Mouse (Mus musculus): ENCODE results near the gene Abcc3. TPM values are rescaled to one million over a fixed set of nuclear protein-coding genes. Genes with fewer than 3 reads are reported as not detected.

The Abcc3 gene
- total and polyA plus RNA-seq, 2 experiments from 2014 or later: 0.97 to 1.1 TPM

DNA sequence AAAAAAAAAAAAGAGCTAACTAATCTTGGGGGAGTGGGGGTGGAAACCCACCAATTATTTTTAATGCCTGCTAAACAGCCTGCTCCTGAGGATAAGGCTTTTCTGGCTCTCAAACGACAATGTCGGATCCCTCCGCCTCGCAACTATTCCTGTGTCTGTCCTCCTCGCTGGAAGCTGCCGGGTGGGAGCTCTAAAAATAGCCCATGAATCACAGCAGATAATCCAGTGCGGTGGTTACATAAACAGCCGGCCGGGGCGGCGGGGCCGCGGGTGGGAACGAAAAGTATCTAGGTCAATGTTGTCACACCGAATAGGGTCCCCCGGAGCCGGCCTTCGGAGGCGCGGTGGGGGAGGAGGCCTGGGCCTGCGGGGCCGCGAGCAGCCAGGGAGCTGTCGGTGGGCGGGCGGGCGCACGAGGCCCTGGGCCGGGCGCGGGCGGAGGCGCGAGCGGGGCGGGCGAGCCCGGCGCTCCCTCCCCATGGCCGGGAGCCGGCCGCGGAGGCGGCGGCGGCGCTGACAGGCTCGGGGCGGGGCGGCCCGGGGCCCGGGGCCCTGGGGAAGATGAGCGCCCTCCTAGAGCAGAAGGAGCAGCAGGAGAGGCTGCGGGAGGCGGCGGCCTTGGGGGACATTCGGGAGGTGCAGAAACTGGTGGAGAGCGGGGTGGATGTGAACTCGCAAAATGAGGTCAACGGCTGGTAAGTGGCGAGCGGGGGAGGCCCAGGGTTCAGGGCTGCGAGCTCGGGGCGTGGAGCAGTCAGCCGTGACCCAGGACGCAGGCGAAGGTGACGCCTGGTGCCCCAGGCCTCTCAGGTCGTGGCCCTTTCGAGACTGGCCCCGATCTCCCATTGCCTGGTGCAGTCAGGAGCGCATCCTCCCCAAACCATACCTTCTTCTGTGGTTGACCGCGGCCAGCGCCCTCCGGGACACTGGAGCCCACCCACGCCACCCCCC, 64.8 kb downstream of the Abcc3 start, which contains the start of gene Ankrd40:
TSS of gene Ankrd40 (plus strand) at position 309 of the 951 bp plus-strand sequence.
- no peaks in the 10 kb centered on the region for H3K9me3 ChIP-seq (ENCODE audit: low read length)
- H3K4me2 ChIP-seq (ENCODE audit: low read depth): peak within 1 kb of the TSS; percentile 88
- peak within 1 kb of the TSS; percentile 77 for H3K4me3 ChIP-seq (ENCODE audit: low read depth, low read length)
- peaks cover 32% of the 10 kb centered on the region for H3K4me1 ChIP-seq (ENCODE audit: insufficient read depth)
- WGBS: under 1% methylated on average over 73 of the region's 78 CpGs
- DNase-seq (peak; percentile 96), ATAC-seq (peak; percentile 92)
- H3K27ac ChIP-seq (ENCODE audit: low read depth, low read length): peak within 1 kb of the TSS; percentile 99
- no peaks in the 10 kb centered on the region for H3K27me3 ChIP-seq (ENCODE audit: insufficient read depth, low read length)
- H3K9ac ChIP-seq: peak within 1 kb of the TSS; percentile 93
- TF ChIP-seq CTCF (IDR thresholded peaks at IDR 0.05; ENCODE audit: low read depth): no peak
- H3K36me3 ChIP-seq (ENCODE audit: insufficient read depth): no peaks in the 10 kb centered on the region

- H3K4me1 ChIP-seq (ENCODE audit: insufficient read depth): peaks cover 35% of the 10 kb centered on the region
- peak overlapping the region; percentile 99 for H3K27ac ChIP-seq (ENCODE audit: low read depth, low read length)
- TF ChIP-seq CTCF (IDR thresholded peaks at IDR 0.05; ENCODE audit: low read depth): no peak
- H3K27me3 ChIP-seq (ENCODE audit: insufficient read depth, low read length): no peaks in the 10 kb centered on the region
- ATAC-seq (peak; percentile 73), DNase-seq (peak; percentile 70)
- no peaks in the 10 kb centered on the region for H3K36me3 ChIP-seq (ENCODE audit: insufficient read depth)
- peak overlapping the region; percentile 77 for H3K4me3 ChIP-seq (ENCODE audit: low read depth, low read length)
- H3K9ac ChIP-seq: peak overlapping the region; percentile 93
- no peaks in the 10 kb centered on the region for H3K9me3 ChIP-seq (ENCODE audit: low read length)
- peak overlapping the region; percentile 88 for H3K4me2 ChIP-seq (ENCODE audit: low read depth)
- WGBS: 2% methylated on average over 10 of the region's 10 CpGs
Measured at GRCm38 (mm10) chr11:94326961-94327411, 65.8 kb downstream of the Abcc3 start.

- Histone ChIP-seq H3K9me3 (ENCODE audit: low read length) (no peaks in the 10 kb centered on the region), H3K36me3 (ENCODE audit: insufficient read depth) (no peaks in the 10 kb centered on the region), H3K27ac (ENCODE audit: low read depth, low read length) (no peak overlapping the region), H3K4me1 (ENCODE audit: insufficient read depth) (peaks cover 16% of the 10 kb centered on the region), H3K4me3 (ENCODE audit: low read depth, low read length) (no peak overlapping the region), H3K27me3 (ENCODE audit: insufficient read depth, low read length) (no peaks in the 10 kb centered on the region), H3K9ac (no peak overlapping the region), H3K4me2 (ENCODE audit: low read depth) (no peak overlapping the region)
- ATAC-seq (no peak), DNase-seq (no peak)
- TF ChIP-seq CTCF (IDR thresholded peaks at IDR 0.05; ENCODE audit: low read depth): no peak
- WGBS: 93% methylated on average over 5 of the region's 5 CpGs
Measured at GRCm38 (mm10) chr11:94324618-94325017, 68.2 kb downstream of the Abcc3 start.

DNA sequence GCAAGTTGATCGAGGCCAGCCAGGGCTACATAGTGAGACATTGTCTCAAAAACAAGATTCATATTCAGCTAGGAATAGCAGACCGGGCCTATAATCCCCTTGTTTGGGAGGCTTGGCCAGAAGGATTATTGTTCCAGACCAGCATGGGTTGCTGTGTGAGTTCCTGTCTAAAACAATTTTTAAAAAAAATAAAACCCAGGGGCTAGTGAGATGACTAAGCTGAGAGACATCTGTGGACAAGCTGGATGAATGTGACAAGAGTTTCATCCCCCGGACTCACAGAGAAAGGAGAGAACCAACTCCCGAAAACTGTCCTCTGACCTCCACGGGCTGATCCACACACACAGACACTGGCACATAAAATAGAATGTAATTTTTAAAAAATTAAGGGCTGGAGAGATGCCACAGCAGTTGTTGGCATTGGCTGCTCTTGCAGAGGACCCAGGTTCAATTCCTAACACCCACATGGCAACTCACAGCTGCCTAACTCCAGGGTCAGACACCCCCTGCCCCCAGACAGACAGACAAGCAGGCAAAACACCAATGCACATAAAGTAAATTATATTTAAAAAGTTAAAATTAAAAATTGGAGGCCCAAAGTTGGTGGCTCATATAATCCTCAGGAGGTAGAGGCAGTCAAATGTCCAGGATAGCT, 69.4 kb downstream of the Abcc3 start:
- no peak overlapping the region for H3K27ac ChIP-seq (ENCODE audit: low read depth, low read length)
- peaks cover 11% of the 10 kb centered on the region; the same call in 1 of the 2 replicates for H3K4me1 ChIP-seq (ENCODE audit: insufficient read depth)
- no peaks in the 10 kb centered on the region for H3K27me3 ChIP-seq (ENCODE audit: insufficient read depth, low read length)
- ATAC-seq: no peak
- H3K36me3 ChIP-seq (ENCODE audit: insufficient read depth): no peaks in the 10 kb centered on the region
- no peak overlapping the region for H3K4me2 ChIP-seq (ENCODE audit: low read depth)
- no peak for DNase-seq
- no peak for TF ChIP-seq CTCF (IDR thresholded peaks at IDR 0.05; ENCODE audit: low read depth)
- H3K9me3 ChIP-seq (ENCODE audit: low read length): no peaks in the 10 kb centered on the region
- H3K4me3 ChIP-seq (ENCODE audit: low read depth, low read length): no peak overlapping the region
- H3K9ac ChIP-seq: no peak overlapping the region
- WGBS: 54% methylated on average over 5 of the region's 5 CpGs

DNA sequence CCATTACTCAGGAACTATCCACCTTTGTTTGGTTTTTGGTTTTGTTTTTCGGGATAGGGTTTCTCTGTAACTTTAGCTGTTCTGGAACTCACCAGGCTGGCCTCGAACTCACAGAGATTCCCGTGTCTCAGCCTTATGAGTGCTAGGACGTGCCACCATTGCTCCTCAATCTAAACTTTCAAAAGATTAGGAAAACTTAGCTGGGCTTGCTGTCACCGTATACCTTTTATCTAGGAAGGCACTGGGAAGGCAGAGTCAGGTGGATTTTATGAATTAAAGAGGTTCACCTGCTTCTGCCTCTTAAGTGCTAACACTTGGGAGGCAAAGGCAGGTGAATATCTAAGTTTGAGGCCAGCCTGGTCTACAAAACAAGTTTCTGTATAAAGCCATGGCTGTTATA, 70.2 kb downstream of the Abcc3 start:
- no peaks in the 10 kb centered on the region for H3K27me3 ChIP-seq (ENCODE audit: insufficient read depth, low read length)
- H3K9ac ChIP-seq: peak overlapping the region; percentile 99; the same call in 1 of the 2 replicates
- WGBS: 40% methylated on average over 5 of the region's 5 CpGs
- H3K9me3 ChIP-seq (ENCODE audit: low read length): no peaks in the 10 kb centered on the region
- DNase-seq (no peak), ATAC-seq (no peak)
- H3K27ac ChIP-seq (ENCODE audit: low read depth, low read length): peak overlapping the region; percentile 98
- no peak for TF ChIP-seq CTCF (IDR thresholded peaks at IDR 0.05; ENCODE audit: low read depth)
- peak overlapping the region; percentile 100; the same call in 1 of the 2 replicates for H3K4me3 ChIP-seq (ENCODE audit: low read depth, low read length)
- peaks cover 13% of the 10 kb centered on the region; the same call in 1 of the 2 replicates for H3K4me1 ChIP-seq (ENCODE audit: insufficient read depth)
- no peaks in the 10 kb centered on the region for H3K36me3 ChIP-seq (ENCODE audit: insufficient read depth)
- peak overlapping the region; percentile 70 for H3K4me2 ChIP-seq (ENCODE audit: low read depth)

DNA sequence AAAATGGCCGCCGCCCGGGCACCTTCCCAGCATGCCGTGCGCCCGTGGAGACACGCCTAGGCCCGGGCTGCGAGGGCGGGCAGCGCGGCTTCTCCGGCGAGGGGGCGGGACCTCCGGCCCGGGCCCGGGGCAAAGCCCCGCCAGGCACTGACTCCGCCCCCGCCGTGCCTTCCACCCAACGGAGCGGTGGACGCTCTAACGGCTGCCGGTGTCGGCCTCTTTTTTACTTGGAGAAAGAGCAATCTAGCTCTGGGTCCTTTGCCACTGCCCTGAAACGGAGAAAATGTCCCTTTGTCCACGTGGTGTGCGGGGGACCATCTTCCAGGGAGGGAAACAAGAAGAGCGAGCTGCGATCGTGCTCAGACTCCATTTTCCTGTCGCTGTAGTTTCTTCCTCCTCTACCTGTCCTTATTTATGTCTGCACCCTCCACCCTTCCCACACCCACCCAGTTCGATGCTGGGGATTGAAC, 70.8 kb downstream of the Abcc3 start, which contains the start of gene Luc7l3:
TSS of gene Luc7l3 (minus strand) at position 58 of the 470 bp plus-strand sequence.
- no peaks in the 10 kb centered on the region for H3K9me3 ChIP-seq (ENCODE audit: low read length)
- H3K9ac ChIP-seq: peak within 1 kb of the TSS; percentile 99
- H3K4me2 ChIP-seq (ENCODE audit: low read depth): peak within 1 kb of the TSS; percentile 70
- H3K27ac ChIP-seq (ENCODE audit: low read depth, low read length): peak within 1 kb of the TSS; percentile 98
- H3K36me3 ChIP-seq (ENCODE audit: insufficient read depth): no peaks in the 10 kb centered on the region
- TF ChIP-seq CTCF (IDR thresholded peaks at IDR 0.05; ENCODE audit: low read depth): no peak
- H3K4me1 ChIP-seq (ENCODE audit: insufficient read depth): peaks cover 18% of the 10 kb centered on the region
- DNase-seq (peak; percentile 96), ATAC-seq (peak; percentile 96)
- 5% methylated on average over 36 of the region's 36 CpGs for WGBS
- no peaks in the 10 kb centered on the region for H3K27me3 ChIP-seq (ENCODE audit: insufficient read depth, low read length)
- H3K4me3 ChIP-seq (ENCODE audit: low read depth, low read length): peak within 1 kb of the TSS; percentile 100
